Mouse (Mus musculus): ENCODE measurements around the gene Gm960. TPM values are rescaled to one million over a fixed set of nuclear protein-coding genes. Genes with fewer than 3 reads are reported as not detected.

The Gm960 gene
- total RNA-seq, 2 experiments from 2014 or later = 0.20 to 1.0 TPM

GRCm38 (mm10) chr19:4622780-4623179 is 75.7 kb downstream of the Gm960 start:
- no peak for DNase-seq

DNA sequence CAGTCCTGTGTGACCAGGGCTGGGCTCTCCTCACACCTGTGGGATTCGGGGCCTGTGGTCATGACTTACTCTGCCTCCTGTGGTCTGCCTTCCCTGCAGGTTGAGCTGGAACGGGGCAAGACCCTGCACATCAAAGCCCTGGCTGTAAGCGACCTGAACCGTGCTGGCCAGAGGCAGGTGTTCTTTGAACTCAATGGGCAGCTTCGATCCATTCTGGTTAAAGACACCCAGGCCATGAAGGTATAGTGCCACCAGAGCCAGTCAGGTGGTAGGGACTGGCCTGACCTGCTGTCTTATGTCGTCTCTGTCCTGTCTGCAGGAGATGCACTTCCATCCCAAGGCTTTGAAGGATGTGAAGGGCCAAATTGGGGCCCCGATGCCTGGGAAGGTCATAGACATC is 77.7 kb downstream of the Gm960 start:
- DNase-seq = no peak

DNA sequence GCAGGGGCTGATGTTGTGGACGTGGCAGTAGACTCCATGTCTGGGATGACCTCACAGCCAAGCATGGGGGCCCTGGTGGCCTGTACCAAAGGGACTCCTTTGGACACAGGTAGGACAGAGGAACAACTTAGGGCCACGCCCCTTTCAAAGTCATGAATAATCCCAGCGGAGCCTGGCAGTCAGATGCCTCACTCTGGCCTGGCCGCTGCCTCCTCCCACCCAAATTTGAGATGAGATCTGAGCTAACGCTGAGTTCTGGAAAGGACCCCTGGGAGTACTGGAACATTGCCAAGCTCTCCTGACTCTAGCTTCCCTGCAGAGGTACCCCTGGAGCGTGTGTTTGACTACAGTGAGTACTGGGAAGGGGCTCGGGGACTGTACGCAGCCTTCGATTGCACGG is 79.0 kb downstream of the Gm960 start:
- DNase-seq = no peak

DNA sequence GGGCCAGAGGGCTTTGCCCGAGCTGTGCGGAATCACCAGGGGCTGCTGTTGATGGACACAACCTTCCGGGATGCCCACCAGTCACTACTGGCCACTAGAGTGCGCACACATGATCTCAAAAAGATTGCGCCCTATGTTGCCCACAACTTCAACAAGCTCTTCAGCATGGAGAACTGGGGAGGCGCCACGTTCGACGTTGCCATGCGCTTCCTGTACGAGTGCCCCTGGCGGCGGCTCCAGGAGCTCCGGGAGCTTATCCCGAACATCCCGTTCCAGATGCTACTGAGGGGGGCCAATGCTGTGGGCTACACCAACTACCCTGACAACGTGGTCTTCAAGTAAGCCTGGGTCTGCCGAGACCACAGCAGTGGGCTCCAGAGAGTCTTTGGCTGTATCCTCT is 80.3 kb downstream of the Gm960 start:
- no peak for DNase-seq

DNA sequence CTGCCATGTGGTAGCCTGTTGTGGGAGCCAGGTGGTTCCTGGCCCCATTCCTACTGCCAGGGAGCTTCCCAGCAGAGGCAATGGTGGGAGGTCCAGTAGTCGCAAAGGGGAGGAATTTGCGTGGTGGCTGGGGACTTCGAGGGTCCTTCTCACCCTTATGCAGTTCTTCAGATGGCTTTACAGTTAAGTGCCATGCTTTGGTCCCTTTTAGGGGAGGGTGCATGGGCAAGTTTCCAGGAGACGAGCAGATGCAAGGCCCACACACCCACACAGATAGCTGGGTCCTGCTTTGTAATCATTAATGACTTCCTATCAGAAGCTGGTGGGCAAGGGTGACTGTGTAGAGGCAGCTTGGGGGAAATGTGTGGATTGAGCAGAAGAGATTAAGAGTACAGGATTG is 81.9 kb downstream of the Gm960 start:
- no peak for DNase-seq

GRCm38 (mm10) chr19:4615151-4616093 is 83.0 kb downstream of the Gm960 start, which contains the start of gene Lrfn4:
Gene Lrfn4, minus strand, starts transcription at chr19:4615667.
- DNase-seq = peak; percentile 80

GRCm38 (mm10) chr19:4614305-4615150 is 83.9 kb downstream of the Gm960 start:
- no peak for DNase-seq

DNA sequence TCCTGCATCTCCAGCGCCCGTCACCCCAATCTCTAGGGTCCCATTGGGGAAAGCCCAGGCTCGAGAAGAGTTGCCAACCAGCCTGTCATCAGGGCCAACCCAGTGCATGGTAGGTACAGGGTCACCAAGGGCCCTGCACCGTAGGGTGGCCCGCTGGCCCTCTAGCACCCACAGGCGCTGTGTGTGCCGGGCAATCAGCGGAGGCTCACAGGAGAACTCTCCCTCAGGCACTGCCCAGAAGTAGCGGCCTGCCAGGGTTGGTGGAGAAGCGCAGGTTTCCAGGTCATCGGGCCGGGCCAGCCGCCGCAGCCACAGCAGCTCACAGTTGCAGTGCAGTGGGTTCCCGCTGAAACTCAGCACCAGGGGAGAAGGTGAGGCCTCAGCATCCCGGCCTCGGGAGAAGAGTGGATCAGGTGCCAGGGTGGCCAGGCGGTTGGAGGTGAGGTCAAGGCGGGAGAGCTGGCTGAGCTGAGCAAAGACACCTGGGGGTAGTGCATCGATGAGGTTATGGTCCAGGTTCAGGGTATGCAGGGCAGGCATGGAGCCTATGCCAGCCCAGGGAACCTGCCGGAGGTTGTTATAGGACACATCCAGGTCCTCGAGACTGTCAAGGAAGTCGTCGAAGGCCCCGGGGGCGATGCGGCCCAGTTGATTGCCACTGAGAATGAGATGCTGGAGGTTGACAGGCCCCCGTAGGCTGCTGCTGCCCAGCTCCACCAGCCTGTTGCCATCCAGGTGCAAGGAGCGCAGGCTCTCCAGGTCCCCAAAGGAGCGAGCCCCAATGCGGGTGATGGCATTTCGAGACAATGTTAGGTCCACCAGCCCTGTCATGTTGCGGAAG is 84.8 kb downstream of the Gm960 start:
- no peak for DNase-seq

DNA sequence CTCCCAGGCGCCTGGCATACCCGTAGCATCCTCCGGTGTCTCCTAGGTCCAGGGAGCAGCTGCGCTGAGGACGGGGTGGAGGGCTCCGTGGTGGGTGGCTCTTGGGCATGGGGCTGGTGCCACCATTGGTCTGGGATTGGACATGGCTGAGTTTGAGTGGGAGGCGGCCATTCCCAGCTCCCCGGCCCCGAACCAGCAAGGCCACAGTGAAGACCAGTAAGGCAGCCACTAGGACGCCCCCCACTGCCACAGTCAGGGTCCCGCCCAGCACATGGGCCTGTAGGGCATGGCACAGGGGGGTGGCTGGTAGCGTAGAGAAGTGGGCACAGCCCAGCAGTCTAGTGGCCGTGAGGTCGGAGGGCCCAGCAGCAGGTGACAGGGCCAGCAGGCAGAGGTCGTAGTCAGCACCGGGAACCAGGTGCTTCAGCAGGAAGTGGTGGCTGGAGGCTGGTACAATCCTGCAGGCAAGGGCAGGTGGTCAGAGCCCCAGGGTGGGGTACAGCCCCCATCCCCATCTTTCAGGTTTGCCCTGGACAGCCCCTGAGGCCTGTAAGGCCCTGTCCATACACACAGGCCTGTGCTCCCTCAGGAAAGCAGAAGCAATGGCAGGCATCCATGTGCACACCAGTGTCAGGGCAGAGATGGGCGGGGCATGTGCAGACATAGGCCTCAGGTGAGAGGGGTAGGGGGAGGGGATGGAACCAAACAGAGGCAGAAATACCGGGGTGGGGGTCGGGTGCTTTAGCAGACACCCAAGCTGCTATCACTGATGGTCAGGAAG is 86.1 kb downstream of the Gm960 start:
- DNase-seq = no peak

- no peak for DNase-seq
Measured at GRCm38 (mm10) chr19:4610109-4610508, 88.4 kb downstream of the Gm960 start.

DNA sequence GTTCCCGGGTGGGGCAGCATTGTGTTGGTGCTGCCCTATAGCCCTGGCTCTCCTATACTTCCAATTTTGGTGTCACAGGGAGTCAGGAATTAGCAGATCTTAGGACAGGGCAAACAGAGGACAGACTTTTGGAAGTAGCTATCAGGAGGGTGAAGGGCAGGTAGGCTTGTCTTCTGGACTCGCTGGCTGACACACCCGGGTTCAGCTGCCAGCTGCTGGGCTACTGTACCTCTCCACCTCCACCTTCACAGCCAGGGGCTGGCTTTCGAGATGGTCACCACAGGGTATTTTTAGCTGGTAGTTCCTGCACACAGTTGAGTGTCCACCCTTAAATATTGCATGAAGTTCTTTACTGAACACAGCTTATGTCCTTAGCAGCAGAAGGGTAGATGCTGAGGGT is 90.0 kb downstream of the Gm960 start:
- DNase-seq = no peak

DNA sequence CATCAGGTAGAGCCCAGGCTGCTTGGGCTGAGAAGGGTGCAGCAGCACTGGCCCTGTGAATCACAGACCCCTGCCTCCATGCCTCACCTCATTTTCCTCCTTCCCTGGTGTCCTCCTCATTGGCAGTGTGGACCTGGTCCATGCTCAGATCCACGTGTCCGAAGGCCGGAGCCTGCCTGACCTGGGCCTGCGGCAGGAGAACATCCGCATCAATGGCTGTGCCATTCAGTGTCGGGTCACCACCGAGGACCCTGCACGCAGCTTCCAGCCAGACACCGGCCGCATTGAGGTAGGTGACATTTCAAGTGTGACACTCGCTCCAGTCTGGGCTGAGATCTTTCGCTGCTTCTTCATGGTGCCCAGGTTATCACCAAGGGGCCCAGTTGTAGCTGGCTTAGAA is 91.1 kb downstream of the Gm960 start:
- no peak for DNase-seq

- DNase-seq = no peak
Measured at GRCm38 (mm10) chr19:4605654-4606053, 92.8 kb downstream of the Gm960 start.

DNA sequence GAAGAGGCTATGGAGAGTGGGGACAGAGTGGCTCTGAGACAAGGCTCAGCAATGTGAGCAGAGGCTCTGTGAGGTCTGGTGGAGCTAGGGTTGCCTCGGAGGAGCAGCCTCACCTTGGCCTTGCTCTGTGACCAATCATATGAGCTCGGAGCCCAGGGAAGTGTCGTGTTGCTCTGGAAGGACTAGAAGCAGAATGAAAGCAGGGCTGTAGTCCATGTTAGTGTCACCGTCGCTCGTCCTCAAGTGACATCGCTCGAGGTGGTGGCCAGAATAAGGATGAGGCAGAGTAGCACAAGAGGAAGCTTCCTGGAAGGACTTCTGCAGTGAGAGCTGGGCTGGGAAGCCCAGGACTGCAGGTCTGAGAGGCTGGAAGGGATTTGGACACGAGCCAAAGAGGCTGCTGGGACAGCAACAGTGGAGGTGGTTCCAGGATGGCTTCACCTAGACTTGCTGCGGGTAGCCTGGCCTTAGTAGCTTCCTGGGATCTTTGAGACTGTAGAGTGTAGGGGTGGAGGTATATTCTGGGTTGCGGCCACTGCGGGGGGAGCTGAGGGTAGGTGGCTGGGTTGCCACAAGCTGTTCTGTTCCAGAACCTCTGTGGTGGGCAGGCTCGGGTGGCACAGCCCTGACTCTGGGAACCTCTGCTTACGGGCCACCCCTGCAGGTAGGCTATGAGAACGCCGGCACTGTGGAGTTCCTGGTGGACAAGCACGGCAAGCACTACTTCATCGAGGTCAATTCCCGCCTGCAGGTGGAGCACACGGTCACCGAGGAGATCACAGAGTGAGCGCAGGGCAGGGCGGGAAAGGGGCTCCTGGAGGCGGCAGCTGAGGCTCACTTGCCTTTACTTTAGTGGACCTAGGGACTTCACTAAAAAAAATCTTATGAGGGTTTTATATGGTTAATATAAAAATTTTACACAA is 94.4 kb downstream of the Gm960 start:
- peak; percentile 38 for DNase-seq

- DNase-seq = no peak
Measured at GRCm38 (mm10) chr19:4602459-4602858, 96.0 kb downstream of the Gm960 start.

GRCm38 (mm10) chr19:4596071-4596470 is 102.4 kb downstream of the Gm960 start:
- DNase-seq = no peak

DNA sequence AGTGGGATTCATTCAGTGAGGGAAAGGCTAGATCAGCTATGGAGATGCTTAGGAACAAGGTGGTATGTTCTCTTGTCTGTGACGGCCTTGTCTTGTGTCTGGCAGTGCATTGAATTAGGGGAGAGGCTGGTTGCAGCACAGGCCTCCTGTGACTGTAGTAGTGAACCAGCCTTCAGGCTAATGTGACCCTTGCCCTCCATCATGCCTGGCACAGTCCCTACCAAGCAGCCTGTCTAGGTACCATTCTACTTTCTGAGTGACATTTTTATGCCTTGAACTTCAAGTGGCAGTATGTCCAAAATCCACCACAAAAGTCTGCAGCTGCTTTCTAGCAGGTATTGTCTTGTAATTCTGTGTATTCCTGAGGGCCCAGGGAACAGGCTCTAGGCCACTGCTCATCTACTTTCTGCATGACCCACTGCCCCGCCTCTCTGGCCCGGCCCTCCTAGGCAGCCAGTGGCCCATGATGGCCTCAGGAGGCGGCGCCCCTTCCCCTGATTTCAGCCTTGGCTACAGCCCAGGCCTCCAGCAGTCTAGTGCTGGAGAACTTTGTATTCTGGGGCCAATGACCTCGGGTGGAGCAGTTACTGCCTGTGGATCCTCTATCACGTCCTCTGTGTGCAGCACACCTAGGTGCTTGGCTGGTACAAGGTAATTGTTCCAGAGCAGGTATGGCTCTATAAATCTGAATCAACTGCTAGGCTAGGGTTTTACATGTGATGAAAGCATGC is 104.5 kb downstream of the Gm960 start:
- DNase-seq = no peak

- DNase-seq = no peak
Measured at GRCm38 (mm10) chr19:4590025-4590424, 108.4 kb downstream of the Gm960 start.

GRCm38 (mm10) chr19:4589081-4589480 is 109.4 kb downstream of the Gm960 start:
- DNase-seq = no peak

DNA sequence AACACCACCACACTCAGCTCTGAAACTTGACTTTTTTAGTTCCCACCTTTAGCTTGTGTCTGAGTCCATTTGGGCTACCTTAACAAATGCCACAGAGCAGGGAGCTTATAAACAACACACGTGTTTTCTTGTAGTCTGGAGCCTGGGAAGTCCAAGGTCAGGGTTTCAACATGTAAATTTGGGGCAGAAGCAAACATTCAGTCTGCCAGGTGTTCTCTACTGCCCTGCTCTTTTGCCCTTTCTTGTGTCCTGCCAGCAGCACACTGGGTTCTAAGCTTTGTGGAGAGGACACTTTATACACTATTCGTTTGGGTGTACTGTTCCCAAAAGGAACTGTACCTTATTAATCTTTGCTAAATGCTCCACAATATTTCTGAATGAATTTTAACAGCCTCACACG is 110.0 kb downstream of the Gm960 start:
- DNase-seq = no peak
